Mouse (Mus musculus) heart, embryonic 12.5 days (tissue): ENCODE measurements around the gene Gm4787. TPM values are rescaled to one million over a fixed set of nuclear protein-coding genes. Genes with fewer than 3 reads are reported as not detected.
A peak's percentile ranks its signal among the peaks of the same experiment; 100 is the strongest.
"Not testable (repeated sequence)": the region's sequence is repeated elsewhere in the genome, so short reads cannot be mapped to it uniquely, and the experiment has no call there.

Experiments
- ATAC-seq: fragments of 200-750 bp; cut with Nextera tagmentation; 2 replicates; pipeline ENCODE4 v1.8.0; 2017; ENCODE audit warnings: moderate TSS enrichment, moderate library complexity; ENCODE audit not compliant: insufficient number of reproducible peaks, low FRiP score
- H3K27ac ChIP-seq: fragments of 300-500 bp; sonication (generic); 2 replicates; pipeline ENCODE4 v1.5.1; 2016; ENCODE audit warnings: mild to moderate bottlenecking, moderate library complexity; ENCODE audit not compliant: poor library complexity, severe bottlenecking
- H3K27me3 ChIP-seq: fragments of 300-500 bp; sonication (generic); replicated peaks from 2 replicates; pipeline ENCODE4 v1.6.1; 2016; ENCODE audit warnings: mild to moderate bottlenecking, moderate library complexity
- H3K36me3 ChIP-seq: fragments of 300-500 bp; sonication (generic); 2 replicates; pipeline ENCODE4 v1.6.1; 2016; ENCODE audit warnings: mild to moderate bottlenecking, moderate library complexity
- H3K4me1 ChIP-seq: fragments of 300-500 bp; sonication (generic); replicated peaks from 2 replicates; pipeline ENCODE4 v1.6.1; 2016; ENCODE audit warnings: mild to moderate bottlenecking
- H3K4me2 ChIP-seq: fragments of 300-500 bp; sonication (generic); 2 replicates; pipeline ENCODE4 v1.6.1; 2016; ENCODE audit warnings: mild to moderate bottlenecking, moderate library complexity
- H3K4me3 ChIP-seq: fragments of 300-500 bp; sonication (generic); 2 replicates; pipeline ENCODE4 v1.5.1; 2016; ENCODE audit warnings: mild to moderate bottlenecking
- H3K9ac ChIP-seq: fragments of 300-500 bp; sonication (generic); 2 replicates; pipeline ENCODE4 v1.6.1; 2016; ENCODE audit warnings: mild to moderate bottlenecking, moderate library complexity
- H3K9me3 ChIP-seq: fragments of 300-500 bp; sonication (generic); replicated peaks from 2 replicates; pipeline ENCODE4 v1.6.1; 2016; ENCODE audit warnings: mild to moderate bottlenecking, moderate library complexity
- WGBS: fragments of 180-500 bp; shearing (Covaris S2); methylation state at CpG from one replicate; pipeline ENCODE4 v1.1.7; 2016; 5-methylcytosine and 5-hydroxymethylcytosine counted together
- polyA plus RNA-seq: library from polyadenylated mRNA; unstranded; fragments of >200 nt; fragmentation: Nextera tagmentation; extraction: Ambion mirVana; gene quantifications from 2 replicates; pipeline ENCODE4 v1.2.1, GENCODE M21; 2016

Gm4787 gene
- polyA plus RNA-seq: 0.14 and 0.18 TPM in 2 replicates

GRCm38 (mm10) chr12:81379364-81379763 lies at the start of gene Gm4787:
TSS of gene Gm4787 (minus strand) at chr12:81379464.
- 88% methylated on average over 1 of the region's 1 CpGs for WGBS
- H3K4me3 ChIP-seq: not testable (repeated sequence)

GRCm38 (mm10) chr12:81421846-81422245 lies 42.6 kb upstream of the Gm4787 start, which contains the start of gene Adam4:
TSS of gene Adam4 (minus strand) at chr12:81421946.
- no peaks in the 10 kb centered on the region for H3K4me1 ChIP-seq
- H3K9me3 ChIP-seq: peaks cover 22% of the 10 kb centered on the region
- ATAC-seq: no peak
- WGBS: 83% methylated on average over 1 of the region's 1 CpGs
- H3K27ac ChIP-seq: no peak within 1 kb of the TSS
- H3K27me3 ChIP-seq: no peaks in the 10 kb centered on the region
- H3K9ac ChIP-seq: no peak within 1 kb of the TSS
- H3K4me3 ChIP-seq: no peak within 1 kb of the TSS
- H3K4me2 ChIP-seq: no peak within 1 kb of the TSS
- H3K36me3 ChIP-seq: peaks cover 15% of the 10 kb centered on the region

More at GRCm38 (mm10) chr12:81379364-81379763, at the start of gene Gm4787:
- H3K36me3 ChIP-seq, H3K4me1 ChIP-seq, H3K27ac ChIP-seq, H3K9me3 ChIP-seq, H3K27me3 ChIP-seq, ATAC-seq, H3K4me2 ChIP-seq, H3K9ac ChIP-seq: not testable (repeated sequence)

- Histone ChIP-seq H3K4me2 (no peak overlapping the region), H3K4me3 (no peak overlapping the region), H3K36me3 (no peaks in the 10 kb centered on the region), H3K9me3 (no peaks in the 10 kb centered on the region), H3K9ac (no peak overlapping the region), H3K27me3 (no peaks in the 10 kb centered on the region), H3K27ac (no peak overlapping the region), H3K4me1 (no peaks in the 10 kb centered on the region)
- 72% methylated on average over 3 of the region's 3 CpGs for WGBS
- no peak for ATAC-seq
These were observed 33.9 kb upstream of the Gm4787 start for GRCm38 (mm10) chr12:81413211-81413610.

- H3K27me3 ChIP-seq: no peaks in the 10 kb centered on the region
- H3K4me3 ChIP-seq: no peak overlapping the region
- no peak overlapping the region for H3K27ac ChIP-seq
- no peak overlapping the region for H3K9ac ChIP-seq
- no peaks in the 10 kb centered on the region for H3K4me1 ChIP-seq
- no peak overlapping the region for H3K4me2 ChIP-seq
- WGBS: 82% methylated on average over 3 of the region's 3 CpGs
- ATAC-seq: no peak
- H3K36me3 ChIP-seq: no peaks in the 10 kb centered on the region
- no peaks in the 10 kb centered on the region for H3K9me3 ChIP-seq
These were observed 29.7 kb upstream of the Gm4787 start for GRCm38 (mm10) chr12:81408966-81409365.

GRCm38 (mm10) chr12:81402187-81402586 lies 22.9 kb upstream of the Gm4787 start:
- no peaks in the 10 kb centered on the region for H3K27me3 ChIP-seq
- H3K9ac ChIP-seq: no peak overlapping the region
- ATAC-seq: no peak
- H3K4me2 ChIP-seq: no peak overlapping the region
- no peaks in the 10 kb centered on the region for H3K4me1 ChIP-seq
- WGBS: 18% methylated on average over 1 of the region's 1 CpGs
- no peaks in the 10 kb centered on the region for H3K9me3 ChIP-seq
- no peaks in the 10 kb centered on the region for H3K36me3 ChIP-seq
- H3K4me3 ChIP-seq: no peak overlapping the region
- H3K27ac ChIP-seq: no peak overlapping the region

GRCm38 (mm10) chr12:81333841-81334240 lies 45.4 kb downstream of the Gm4787 start:
- no peak for ATAC-seq
- Histone ChIP-seq H3K27me3 (peaks cover 42% of the 10 kb centered on the region), H3K9me3 (no peaks in the 10 kb centered on the region), H3K4me2 (peak overlapping the region; percentile 90; the same call in 1 of the 2 replicates), H3K4me1 (0 out of 2 replicates have a peak, but pooled peaks cover 14% of the 10 kb centered on the region), H3K9ac (no peak overlapping the region), H3K4me3 (no peak overlapping the region), H3K36me3 (no peaks in the 10 kb centered on the region), H3K27ac (no peak overlapping the region)
- 59% methylated on average over 5 of the region's 5 CpGs for WGBS

- Histone ChIP-seq H3K4me3 (peak within 1 kb of the TSS; percentile 54), H3K4me1 (0 out of 2 replicates have a peak, but pooled peaks cover 14% of the 10 kb centered on the region), H3K9ac (peak within 1 kb of the TSS; percentile 66), H3K9me3 (no peaks in the 10 kb centered on the region), H3K27me3 (peaks cover 47% of the 10 kb centered on the region), H3K36me3 (no peaks in the 10 kb centered on the region), H3K4me2 (peak within 1 kb of the TSS; percentile 90), H3K27ac (no peak within 1 kb of the TSS)
- under 1% methylated on average over 43 of the region's 47 CpGs for WGBS
- peak; percentile 65 for ATAC-seq
These were observed 46.3 kb downstream of the Gm4787 start, which contains the start of gene Slc8a3 for GRCm38 (mm10) chr12:81332875-81333421. TSS of gene Slc8a3 (minus strand) at chr12:81333180.

- no peaks in the 10 kb centered on the region for H3K9me3 ChIP-seq
- H3K36me3 ChIP-seq: no peaks in the 10 kb centered on the region
- no peak overlapping the region for H3K27ac ChIP-seq
- WGBS: 4% methylated on average over 54 of the region's 54 CpGs
- peak overlapping the region; percentile 66 for H3K9ac ChIP-seq
- ATAC-seq: peak; percentile 42; the same call in 1 of the 2 replicates
- peaks cover 53% of the 10 kb centered on the region for H3K27me3 ChIP-seq
- peak overlapping the region; percentile 54 for H3K4me3 ChIP-seq
- H3K4me1 ChIP-seq: 0 out of 2 replicates have a peak, but pooled peaks cover 14% of the 10 kb centered on the region
- H3K4me2 ChIP-seq: peak overlapping the region; percentile 90
These were observed 47.1 kb downstream of the Gm4787 start for GRCm38 (mm10) chr12:81331937-81332874.

- H3K4me1 ChIP-seq: 0 out of 2 replicates have a peak, but pooled peaks cover 14% of the 10 kb centered on the region
- peaks cover 54% of the 10 kb centered on the region for H3K27me3 ChIP-seq
- 0 out of 2 replicates have a peak overlapping the region, but pooled peaks have one; percentile 90 for H3K4me2 ChIP-seq
- H3K4me3 ChIP-seq: no peak overlapping the region
- 49% methylated on average over 5 of the region's 5 CpGs for WGBS
- H3K27ac ChIP-seq: no peak overlapping the region
- no peaks in the 10 kb centered on the region for H3K36me3 ChIP-seq
- H3K9me3 ChIP-seq: no peaks in the 10 kb centered on the region
- no peak overlapping the region for H3K9ac ChIP-seq
- ATAC-seq: no peak
These were observed 48.1 kb downstream of the Gm4787 start for GRCm38 (mm10) chr12:81331046-81331638.
